Mouse (Mus musculus): ENCODE measurements around the gene Pou3f1. TPM values are rescaled to one million over a fixed set of nuclear protein-coding genes. Genes with fewer than 3 reads are reported as not detected.
A peak's percentile ranks its signal among the peaks of the same experiment; 100 is the strongest.

Pou3f1 gene
- 6.9 and 11.6 TPM in 2 replicates for polyA plus RNA-seq (2012; rRNA removed)

DNA sequence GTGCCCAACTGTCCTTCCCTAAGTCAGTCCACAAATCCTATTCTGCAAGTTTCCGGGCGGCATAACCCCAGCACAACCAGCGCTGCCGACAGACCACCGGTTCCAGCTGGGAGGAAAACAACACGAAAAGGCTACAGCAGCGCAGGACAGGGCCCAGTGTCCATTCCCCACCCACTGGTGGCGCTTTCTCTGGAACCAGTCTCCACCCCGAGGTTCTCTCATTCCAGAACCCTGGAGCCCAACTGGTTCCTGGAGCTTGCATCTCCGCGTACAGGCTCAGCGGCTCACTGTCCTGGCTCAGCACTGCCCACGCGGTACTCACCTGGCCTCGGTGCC lies at the start of gene Pou3f1:
TSS of gene Pou3f1 (plus strand) at position 290 of the 336 bp plus-strand sequence.
- no peak for DNase-seq (ENCODE audit: extremely low spot score in 1 of 2, low spot score in 1 of 2)

DNA sequence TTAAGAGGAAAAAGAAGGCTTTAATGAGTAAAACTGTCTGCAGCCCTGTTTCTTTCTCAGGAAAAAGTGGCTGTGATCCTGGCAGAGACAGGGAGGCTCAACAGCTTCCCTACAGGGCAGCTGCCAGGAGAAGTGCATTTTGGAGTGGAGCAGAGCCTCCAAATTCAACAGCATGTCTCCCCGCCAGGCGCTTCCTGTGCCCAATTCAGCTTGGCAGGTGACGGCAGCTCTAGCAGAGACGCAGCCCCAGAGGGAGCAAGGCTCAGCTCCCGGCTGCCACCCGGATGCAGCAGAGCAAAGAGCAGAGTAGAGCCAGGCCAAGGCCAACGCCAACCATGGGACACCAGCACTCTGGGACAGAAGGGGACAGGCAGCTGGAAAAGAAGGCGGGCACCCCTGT lies 49.4 kb upstream of the Pou3f1 start:
- DNase-seq (ENCODE audit: extremely low spot score in 1 of 2, low spot score in 1 of 2), result peak in 1 of 2 experiments; percentile 64

DNA sequence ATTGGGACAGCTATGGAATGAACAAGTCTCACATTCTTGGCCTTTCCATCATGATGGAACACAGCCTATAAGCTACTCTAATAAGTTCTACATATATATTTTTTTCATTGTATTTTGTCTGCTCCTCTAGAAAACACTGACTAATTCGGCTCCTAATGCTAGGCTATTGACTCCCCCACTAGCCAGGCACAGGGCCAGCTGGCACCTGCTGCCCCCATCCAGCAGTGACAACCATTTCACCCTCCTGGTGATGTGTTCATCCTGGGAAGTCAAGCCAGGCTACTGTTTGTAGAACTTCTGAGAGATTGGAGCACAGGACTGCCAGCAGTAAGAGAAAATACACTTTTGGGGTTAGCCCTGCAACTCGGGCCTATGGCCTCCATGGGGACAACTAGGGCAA lies 46.5 kb upstream of the Pou3f1 start:
- no peak for DNase-seq (ENCODE audit: extremely low spot score in 1 of 2, low spot score in 1 of 2)

DNA sequence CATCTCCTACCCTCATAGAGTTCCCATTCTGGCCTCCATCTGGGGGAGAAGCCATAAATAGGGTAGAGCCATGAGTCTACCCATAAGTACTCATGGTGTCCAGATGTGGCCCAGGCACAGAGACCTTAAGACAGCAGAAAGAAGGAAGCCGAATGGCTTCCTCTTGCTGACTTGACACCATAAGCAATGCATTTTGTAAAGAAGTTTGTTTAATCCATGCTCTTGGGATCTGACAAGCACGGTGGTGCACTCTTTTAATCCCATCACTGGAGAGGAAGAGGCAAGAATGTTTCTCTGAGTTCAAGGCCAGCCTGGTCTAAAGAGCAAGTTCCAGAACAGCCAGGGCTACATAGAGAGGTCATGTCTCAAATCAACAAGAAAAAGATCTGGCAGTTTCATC lies 45.9 kb upstream of the Pou3f1 start, which contains the start of gene 3100002H09Rik:
TSS of gene 3100002H09Rik (minus strand) at position 101 of the 400 bp plus-strand sequence.
- no peak for DNase-seq (ENCODE audit: extremely low spot score in 1 of 2, low spot score in 1 of 2)

DNA sequence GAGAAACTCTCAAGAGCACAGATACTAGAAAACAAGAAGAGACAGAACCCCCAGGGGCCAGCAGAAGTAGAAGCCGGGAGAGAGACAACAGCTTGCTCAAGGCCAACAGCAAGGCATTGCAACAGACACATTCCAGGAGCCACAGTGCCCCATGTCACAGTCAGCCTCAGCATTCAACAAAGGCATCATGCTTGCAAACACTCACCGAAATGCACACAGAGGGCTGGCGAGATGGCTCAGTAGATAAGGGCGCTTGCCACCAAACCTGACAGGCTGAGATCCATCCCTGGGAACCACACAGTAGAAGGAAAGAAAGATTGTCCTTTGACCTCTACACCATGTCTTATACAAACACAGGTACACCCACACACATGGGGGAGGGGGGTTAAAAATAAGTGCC lies 44.8 kb upstream of the Pou3f1 start:
- DNase-seq (ENCODE audit: extremely low spot score in 1 of 2, low spot score in 1 of 2), result no peak

DNA sequence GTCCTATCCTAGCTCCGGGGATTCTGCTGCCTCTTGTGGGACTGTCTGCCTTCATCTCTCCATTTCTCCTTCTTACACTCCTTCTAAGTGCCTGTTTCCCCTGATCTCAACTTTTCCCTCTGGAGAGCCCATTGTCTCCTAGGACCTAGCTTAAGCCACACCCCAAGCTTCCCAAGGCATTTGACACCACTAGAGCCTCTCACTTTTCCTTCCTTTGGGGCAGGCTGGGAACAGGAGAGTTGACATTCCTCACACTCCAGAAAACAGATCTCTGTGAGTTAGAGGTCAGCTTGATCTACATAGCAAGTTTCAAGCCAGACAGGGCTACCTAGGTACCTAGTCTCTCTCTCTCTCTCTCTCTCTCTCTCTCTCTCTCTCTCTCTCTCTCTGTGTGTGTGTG lies 42.4 kb upstream of the Pou3f1 start:
- no peak for DNase-seq (ENCODE audit: extremely low spot score in 1 of 2, low spot score in 1 of 2)

DNA sequence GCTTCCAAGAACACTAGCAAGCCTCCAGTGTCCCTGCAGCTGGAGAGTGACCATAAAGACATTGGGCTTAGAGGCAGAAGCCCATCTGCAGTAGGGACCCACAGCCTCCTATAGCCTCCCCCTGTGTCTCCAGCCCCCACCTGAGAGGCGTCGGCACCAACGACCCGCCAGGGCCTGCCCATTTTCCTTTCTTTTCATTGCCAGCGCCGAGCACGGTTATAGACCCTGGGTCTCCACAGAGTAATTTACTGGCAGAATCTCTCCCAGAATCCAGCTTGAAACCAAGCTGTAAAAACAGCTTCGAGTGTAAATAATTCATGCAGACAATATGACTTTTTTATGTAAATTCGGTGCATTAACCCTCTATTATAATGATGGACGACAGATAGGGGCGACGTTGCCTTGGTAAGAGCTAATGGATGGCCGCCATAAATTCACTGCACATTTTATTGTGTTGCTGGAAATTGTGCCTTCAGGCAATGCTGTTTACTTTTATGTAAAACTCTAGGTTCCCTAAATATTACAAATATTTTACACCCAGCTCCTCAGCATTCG lies 41.1 kb upstream of the Pou3f1 start:
- DNase-seq (ENCODE audit: extremely low spot score in 1 of 2, low spot score in 1 of 2), result no peak

DNA sequence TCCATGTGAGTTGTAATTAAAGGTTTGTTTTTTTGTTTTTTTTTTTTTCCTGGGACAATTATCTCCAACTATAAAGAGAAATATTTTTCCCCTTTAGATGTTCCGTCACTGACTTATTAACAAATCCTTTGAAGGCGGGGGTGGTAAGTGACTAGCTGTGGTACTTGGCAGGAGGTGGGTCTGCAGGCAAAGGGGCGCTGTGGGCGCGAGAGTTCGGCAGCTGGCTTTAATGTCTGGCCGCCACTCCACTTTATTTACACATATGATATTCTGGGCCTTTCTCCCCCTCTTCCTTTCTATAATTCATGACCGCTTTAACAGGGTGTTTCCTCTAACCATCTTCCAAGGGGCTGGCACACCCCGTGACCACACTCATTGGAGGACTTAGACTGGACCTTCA lies 40.6 kb upstream of the Pou3f1 start:
- no peak for DNase-seq (ENCODE audit: extremely low spot score in 1 of 2, low spot score in 1 of 2)

DNA sequence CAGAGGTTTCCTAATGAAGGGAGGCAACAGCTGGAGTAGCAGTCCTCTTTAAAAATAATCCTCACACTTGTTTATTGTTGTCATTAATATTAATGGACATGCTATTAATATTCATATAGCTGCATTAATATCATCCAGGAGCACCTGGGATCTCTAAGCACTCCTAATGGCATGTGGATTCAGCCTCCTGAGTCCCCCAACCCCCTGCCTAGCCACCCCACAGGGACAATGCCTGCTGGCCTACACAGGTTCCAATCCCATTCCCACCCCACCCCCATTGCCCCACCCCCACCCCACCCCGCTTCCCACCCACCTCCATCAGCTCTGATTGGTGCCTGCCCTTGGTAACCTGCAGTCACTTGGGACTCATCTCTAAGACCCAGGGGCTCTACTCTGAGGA lies 40.0 kb upstream of the Pou3f1 start:
- DNase-seq (ENCODE audit: extremely low spot score in 1 of 2, low spot score in 1 of 2), result no peak

DNA sequence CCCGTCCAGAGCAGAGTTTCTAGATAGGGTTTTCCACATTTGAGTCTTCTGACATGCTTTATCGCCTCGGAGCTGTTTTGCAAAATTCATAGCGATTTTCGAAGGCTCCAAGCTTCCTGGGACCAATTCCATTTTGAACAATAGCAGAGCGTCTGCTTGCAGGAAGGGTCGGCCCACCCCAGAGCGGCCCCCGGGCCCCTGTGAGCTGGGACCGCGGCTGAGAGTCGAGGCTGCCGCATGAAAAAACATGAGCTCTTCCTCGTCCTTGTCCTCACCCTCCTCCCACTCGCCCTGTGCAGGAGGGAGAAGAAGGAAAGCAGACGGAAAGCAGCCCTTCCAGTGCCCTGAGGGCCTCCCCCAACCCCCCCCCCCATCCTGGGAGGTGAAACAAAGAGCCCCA lies 38.0 kb upstream of the Pou3f1 start:
- DNase-seq (ENCODE audit: extremely low spot score in 1 of 2, low spot score in 1 of 2), result no peak

DNA sequence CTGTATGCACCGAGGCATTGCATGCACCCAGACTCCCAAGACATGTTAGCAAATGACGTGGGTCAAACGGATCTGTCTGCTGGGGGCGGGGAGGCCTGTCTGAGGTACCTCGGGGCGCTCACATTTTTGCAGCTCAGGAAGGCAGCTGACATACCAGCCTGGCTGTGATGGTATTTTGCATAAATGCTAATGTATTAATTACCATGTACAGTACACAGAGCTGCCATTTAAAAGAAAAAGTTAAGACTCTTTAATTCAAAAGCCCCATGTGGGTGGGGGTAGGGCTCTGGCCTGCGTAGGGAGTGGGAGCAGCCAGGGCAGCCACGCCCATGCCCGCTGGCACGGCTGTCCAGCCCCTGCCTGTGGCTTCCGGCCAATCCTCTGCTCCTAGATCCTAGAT lies 35.2 kb upstream of the Pou3f1 start:
- DNase-seq (ENCODE audit: extremely low spot score in 1 of 2, low spot score in 1 of 2), result no peak

DNA sequence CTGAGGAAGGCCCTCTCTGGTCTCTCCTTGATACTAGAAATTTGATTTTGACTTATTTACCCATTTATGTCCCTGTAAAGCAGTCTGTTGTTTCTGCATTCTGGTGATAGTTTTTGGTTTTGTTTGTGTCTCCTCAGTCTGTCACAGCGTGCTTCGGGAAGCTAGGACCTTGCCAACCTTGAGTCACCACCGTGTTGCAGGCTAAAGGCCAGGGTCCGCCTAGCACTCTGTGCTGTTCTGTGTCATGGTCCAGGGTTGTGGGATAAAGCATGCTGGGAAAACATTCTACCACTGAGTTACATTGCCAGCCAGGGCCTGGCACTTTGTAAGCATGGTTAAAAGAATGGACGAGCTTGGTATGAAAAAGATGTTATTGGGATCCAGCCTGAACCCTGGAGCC lies 34.0 kb upstream of the Pou3f1 start:
- DNase-seq (ENCODE audit: extremely low spot score in 1 of 2, low spot score in 1 of 2), result no peak

DNA sequence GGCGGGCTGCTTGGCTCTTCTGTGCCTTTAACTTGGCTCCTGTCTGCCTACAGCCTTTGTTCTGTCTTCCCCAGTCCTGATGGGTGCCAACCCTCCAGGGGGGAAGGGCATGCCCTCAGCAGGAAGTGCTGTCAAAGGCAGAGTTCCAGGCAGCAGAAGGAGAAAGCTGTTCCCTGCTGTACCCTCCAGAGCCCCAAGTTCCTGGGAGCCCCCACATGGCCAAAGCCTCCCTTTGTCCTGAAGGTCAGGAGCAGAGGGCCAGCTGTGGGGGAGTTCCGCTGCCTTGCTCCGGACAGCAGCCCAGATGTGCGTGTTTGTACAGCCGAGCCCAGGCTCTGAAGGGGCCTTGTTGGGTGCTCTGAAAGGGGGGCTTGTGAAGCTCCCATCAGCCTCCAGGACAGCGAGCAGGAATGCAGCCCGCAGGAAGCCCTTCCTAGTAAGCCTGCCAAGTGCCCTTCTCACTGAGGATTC lies 32.5 kb upstream of the Pou3f1 start:
- DNase-seq (ENCODE audit: extremely low spot score in 1 of 2, low spot score in 1 of 2), result peak in 1 of 2 experiments; percentile 38

DNA sequence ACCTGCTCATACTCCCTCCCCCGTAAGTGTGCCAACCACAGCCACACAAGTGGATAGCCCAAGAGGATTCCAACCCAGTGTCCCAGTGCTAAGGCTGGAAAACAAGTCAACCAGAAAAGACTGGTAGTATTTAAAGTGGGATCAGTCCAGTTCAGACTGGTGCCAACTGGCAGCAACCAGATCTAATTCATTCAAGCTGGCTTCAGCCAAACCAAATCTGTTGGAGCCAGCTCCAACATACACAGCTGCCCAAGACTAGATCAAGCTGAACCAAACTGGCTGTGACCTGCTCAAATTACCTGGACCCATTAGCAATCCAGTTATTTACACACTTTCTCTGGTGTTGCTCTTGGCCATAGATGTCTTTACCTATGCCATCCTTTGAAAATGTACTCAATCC lies 29.8 kb upstream of the Pou3f1 start:
- no peak for DNase-seq (ENCODE audit: extremely low spot score in 1 of 2, low spot score in 1 of 2)

DNA sequence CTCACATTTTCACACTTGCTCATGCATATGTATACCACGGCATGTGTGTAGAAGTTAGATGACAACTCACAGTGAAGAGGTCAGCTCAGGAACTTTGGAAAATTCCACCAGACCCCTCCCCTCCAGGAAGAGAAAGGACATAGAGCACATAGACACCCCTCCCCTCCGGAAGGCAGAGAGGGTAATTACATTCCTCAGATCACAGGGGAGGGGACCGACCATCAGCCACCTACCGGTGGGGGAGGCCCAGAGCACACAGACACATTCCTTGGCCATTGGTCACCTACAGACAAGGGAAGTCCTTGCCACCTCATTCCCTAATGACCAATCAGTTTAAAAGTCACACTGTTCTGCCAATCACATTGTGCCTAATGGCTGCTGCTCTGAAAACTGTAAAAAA lies 25.2 kb upstream of the Pou3f1 start:
- DNase-seq (ENCODE audit: extremely low spot score in 1 of 2, low spot score in 1 of 2), result no peak

DNA sequence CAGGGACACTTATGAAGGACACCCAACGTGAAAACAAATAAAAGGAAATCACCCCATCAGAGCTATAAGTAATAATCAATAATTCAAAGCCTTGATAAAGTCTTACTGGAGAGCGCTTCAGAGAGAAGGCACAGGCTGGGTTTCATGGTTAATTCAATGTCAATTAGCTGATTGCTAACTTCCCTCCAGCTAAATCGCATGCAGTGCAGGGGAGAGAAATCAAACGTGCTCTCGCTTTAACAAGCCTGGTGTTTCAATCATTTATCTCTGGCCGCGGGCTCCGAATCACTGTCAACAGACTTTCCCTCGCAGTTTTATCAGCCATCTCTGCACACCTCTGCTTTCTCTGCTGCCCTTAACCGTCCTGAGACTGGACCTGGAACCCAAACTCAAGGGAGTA lies 23.8 kb upstream of the Pou3f1 start:
- DNase-seq (ENCODE audit: extremely low spot score in 1 of 2, low spot score in 1 of 2), result no peak

DNA sequence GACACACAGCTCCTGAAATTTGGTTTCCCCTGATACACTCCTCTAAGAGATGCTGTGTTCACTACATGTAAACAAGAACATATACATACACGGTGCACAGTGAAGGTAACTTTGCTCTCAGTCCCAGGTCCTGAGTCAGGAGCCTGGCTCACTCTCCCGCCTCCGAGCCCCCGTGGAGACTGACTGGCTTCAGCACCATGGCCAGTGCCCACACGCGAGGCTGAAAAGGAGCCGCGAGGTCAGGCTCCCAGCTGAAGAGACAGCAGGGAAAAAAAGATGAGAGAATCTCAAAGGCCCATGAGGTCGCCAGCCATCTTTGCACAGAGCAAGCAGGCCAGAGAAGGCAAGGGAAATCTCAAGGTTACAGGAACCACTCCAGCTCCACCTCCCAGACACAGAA lies 23.3 kb upstream of the Pou3f1 start:
- DNase-seq (ENCODE audit: extremely low spot score in 1 of 2, low spot score in 1 of 2), result no peak

DNA sequence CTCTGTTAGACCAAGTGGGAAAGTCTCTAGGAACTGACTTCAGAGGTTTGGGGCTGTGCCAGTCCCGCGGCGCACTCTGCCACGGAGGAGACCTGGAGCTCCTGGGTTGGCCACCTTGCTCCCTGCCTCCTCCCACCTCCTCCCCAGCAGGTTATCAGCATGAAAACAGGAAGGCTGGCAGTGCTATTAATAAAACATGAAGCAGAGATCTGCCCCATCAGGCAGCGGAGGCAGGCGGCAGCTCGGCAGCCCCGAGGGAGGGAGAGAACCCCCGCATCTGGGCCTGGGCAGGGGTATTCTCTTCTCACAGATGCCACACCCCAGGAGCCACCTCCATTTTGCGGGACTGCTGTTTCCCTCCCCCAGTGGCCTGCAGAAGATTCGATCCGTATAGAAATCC lies 16.9 kb upstream of the Pou3f1 start:
- DNase-seq (ENCODE audit: extremely low spot score in 1 of 2, low spot score in 1 of 2), result no peak

DNA sequence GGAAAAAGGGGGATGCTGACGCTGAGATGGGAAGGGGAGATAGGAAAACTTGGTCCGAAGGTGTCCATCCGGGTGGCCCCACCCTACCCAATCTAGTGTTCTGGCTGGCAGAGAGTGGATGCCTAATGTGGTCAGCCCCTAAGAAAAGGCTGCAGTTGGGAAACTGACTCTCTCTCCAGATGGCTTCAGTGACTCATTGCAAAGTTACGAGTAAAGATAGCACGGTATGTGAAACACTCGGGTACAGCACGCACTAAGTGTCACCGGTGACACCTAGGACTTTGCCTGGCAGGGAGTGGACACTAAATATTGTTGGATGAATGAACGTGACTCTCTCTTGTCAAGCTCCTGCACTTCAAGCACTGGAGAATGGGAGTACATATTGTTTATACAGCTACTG lies 12.7 kb upstream of the Pou3f1 start:
- DNase-seq (ENCODE audit: extremely low spot score in 1 of 2, low spot score in 1 of 2), result no peak

DNA sequence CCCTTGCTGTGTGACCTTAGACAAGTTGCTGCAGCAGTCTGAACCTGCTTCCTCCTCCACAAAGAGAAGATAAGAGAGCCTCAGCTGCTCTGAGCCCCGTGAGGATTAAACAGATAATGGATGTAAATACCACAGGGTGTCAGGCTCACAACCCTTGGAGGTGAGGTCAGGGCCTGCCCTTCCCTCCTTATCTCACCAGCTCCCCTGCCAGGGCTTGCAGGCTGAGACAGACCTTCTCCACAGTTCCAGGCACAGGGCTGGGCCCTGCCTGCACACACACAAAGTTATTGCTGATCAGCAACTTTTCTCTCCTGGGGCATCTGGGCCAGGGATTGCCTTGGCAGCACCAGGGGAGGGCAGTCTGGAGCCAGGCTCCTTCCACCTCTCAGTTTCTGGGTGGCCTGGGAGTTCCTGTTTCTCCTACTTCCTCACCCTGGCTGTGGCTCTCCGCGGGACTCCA lies 11.6 kb upstream of the Pou3f1 start:
- no peak for DNase-seq (ENCODE audit: extremely low spot score in 1 of 2, low spot score in 1 of 2)

DNA sequence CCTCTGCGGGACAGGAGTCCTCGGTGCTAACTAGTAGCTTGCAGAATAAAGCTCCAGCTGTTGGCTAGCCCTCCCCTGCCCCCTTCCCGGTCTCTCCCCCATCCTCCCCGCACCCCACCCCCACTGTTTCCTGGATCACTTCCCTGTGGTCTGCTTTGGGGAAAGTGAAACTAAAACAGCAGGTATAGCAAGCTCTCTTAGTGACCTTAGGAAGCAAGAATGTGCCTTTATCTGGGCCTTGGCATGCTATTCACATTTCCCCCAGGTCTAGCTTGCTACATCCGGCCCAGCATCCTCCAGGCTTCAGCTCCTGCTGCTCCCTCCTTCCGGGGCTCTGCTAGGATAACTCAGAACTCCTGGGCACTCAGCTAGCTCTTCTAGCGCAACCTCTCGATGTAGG lies 10.0 kb upstream of the Pou3f1 start:
- no peak for DNase-seq (ENCODE audit: extremely low spot score in 1 of 2, low spot score in 1 of 2)

DNA sequence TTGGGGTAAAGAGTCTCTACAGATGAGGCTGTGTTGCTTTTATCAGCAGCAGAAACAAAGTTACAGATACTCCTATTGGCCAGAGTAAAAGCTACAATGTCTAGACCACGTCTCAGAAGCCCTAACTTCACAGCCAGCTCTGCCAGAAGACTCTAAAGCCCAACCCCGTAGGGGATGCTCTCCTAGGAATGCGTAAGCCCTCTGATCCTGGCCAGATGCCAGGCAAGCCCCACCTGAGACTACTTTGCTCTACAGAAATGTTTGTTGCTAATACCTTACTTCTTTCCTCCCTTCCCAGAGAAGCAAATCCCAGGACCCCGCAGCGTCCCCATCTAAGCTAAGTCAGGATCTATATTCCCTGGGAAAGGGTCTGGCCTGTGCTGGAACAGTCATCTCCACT lies 8.7 kb upstream of the Pou3f1 start:
- no peak for DNase-seq (ENCODE audit: extremely low spot score in 1 of 2, low spot score in 1 of 2)

DNA sequence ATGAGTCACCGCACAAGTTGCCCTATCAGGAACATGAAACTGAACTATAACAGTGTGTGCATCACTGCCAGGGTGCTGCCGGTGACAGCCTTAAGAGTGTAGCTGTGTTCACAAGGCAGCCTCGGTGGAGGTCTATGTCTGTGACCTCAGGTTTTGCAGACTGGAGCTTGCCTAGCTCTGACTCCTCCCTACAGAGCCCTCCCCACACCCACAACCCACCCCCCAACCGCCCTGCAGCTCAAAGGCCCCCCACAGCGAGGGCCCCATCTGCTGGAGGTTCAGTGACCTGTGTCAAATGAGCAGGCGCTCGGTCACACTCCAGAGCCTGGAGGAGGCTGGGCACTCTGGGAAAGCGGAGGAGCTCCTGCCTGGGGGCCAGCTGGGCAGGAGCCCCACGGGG lies 3.7 kb upstream of the Pou3f1 start:
- DNase-seq (ENCODE audit: extremely low spot score in 1 of 2, low spot score in 1 of 2), result no peak
